Mouse (Mus musculus) adrenal gland, postnatal 25 days (tissue): ENCODE measurements around the gene Tmem89. TPM values are rescaled to one million over a fixed set of nuclear protein-coding genes. Genes with fewer than 3 reads are reported as not detected.

Experiments used
- DNase-seq: peaks from one replicate; pipeline ENCODE4 v3.0.0; 2021; ENCODE audit warnings: mixed read lengths
- long read RNA-seq: library from polyadenylated mRNA; stranded (forward); transcript quantifications from one replicate; pipeline ENCODE4 v2.0.0, GENCODE M21; 2021
- total RNA-seq: library from RNA; stranded (reverse); gene quantifications from 2 replicates; pipeline ENCODE4 v1.2.3, GENCODE M21; 2021

The Tmem89 gene
- total RNA-seq: not detected in 2 replicates
- long read RNA-seq: 0 reads

DNA sequence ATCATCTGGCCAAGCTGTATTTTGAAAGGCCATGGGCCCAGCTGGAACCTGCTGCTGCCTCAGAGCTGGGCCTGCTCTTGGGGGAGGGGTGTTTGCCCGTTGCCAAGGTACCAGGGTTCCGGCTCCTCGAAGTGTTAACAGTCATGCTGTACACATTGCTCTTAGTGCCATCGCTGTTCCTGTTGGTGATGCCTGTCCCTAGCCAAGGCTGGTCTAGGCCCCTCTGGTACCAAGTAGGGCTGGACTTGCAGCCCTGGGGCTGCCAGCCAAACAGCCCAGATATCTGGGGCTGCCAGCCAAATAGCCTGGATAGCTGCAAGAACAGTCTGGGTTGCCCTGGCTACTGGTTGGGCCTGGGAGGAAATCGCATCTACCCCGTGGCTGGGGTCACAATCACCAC, at the start of gene Tmem89:
TSS of gene Tmem89 (plus strand) at position 129 of the 400 bp plus-strand sequence.
- DNase-seq: no peak

GRCm38 (mm10) chr9:108912308-108912707, 2.1 kb upstream of the Tmem89 start:
- no peak for DNase-seq

GRCm38 (mm10) chr9:108913161-108913560, 1.3 kb upstream of the Tmem89 start:
- no peak for DNase-seq

GRCm38 (mm10) chr9:108913621-108914020, 798 bp upstream of the Tmem89 start:
- no peak for DNase-seq

- DNase-seq: no peak
Observed at GRCm38 (mm10) chr9:108925897-108926296, 11.5 kb downstream of the Tmem89 start.

- no peak for DNase-seq
Observed at GRCm38 (mm10) chr9:108928424-108928823, 14.0 kb downstream of the Tmem89 start.

- DNase-seq: no peak
Observed at GRCm38 (mm10) chr9:108935991-108936390, 21.6 kb downstream of the Tmem89 start.

DNA sequence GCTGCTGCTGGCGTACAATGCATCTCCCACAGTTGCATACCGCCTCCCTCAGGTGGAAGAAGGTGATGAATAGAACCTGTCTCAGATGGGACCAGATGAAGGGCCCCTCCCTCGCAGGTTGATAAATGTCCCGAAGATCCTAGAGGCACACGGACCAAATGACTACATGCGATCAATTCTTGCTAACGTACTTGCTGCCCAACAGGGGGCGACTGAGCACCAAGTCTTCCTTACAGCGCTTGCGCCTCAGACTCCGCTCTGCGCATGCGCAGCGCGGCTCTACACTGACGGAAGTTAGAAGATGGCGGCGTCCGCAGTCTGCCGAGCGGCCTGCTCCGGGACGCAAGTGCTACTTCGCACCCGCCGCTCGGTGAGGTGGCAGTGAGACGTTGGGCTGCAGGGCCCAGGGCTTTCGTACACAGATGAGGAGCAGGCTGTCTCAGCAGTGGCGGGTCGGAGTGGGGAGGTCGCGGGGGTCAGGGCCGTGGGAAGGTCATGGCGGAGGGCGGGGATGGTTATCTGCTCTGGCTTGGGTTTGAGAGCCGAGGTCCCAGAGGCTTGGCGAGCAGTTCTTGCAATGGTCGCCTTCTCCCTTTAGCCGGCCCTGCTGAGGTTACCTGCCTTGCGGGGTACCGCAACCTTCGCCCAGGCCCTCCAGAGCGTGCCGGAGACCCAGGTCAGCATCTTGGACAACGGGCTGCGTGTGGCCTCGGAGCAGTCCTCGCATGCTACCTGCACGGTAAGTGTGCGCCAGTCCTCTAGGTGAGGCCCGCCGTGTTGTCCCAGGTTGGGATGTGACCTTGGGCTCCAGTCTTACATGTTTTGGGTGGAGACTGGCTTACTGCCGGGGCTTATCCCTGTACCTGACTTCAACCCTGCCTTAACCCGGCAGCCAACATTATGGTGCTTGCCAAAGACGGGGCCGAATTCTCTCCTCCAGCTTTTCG, 22.3 kb downstream of the Tmem89 start, which contains the start of gene Uqcrc1:
TSS of gene Uqcrc1 (plus strand) at position 216 of the 947 bp plus-strand sequence.
- DNase-seq: peak; percentile 94

GRCm38 (mm10) chr9:108945111-108945510, 30.7 kb downstream of the Tmem89 start:
- DNase-seq: no peak

- no peak for DNase-seq
Observed at GRCm38 (mm10) chr9:108945608-108946007, 31.2 kb downstream of the Tmem89 start.

DNA sequence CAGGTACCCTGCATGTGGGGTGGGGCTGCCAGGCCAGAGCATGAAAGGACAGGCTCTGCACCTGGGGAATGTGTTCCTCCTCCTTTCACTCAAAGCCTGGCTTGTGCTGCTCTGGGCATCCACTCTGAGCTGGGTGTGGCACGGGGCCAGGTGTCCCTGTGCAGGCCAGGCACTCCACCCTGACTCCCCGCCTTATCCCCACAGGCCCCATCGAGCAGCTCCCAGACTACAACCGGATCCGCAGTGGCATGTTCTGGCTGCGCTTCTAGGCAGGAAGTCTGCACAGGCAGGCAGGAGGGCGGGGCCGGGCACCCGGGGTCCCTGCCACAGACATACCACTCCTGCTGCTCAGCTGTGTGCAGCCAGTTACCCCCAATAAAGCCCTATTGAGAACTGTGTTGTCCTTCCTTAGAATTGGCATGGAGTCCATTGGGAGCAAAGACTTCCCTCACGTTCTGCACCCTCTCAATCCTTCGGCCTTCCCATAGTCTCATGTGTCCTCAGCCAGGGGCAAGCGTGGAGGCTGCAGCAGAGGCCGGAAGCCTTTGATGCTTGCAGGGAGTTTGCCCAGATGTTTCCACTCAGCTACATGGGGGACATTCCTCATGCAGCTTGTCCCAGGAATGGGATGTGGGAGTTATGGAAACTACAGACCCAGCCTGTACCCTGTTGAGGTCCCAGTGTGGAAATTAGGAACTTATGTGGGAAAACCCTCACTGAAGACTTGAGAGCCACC, 35.0 kb downstream of the Tmem89 start:
- no peak for DNase-seq

DNA sequence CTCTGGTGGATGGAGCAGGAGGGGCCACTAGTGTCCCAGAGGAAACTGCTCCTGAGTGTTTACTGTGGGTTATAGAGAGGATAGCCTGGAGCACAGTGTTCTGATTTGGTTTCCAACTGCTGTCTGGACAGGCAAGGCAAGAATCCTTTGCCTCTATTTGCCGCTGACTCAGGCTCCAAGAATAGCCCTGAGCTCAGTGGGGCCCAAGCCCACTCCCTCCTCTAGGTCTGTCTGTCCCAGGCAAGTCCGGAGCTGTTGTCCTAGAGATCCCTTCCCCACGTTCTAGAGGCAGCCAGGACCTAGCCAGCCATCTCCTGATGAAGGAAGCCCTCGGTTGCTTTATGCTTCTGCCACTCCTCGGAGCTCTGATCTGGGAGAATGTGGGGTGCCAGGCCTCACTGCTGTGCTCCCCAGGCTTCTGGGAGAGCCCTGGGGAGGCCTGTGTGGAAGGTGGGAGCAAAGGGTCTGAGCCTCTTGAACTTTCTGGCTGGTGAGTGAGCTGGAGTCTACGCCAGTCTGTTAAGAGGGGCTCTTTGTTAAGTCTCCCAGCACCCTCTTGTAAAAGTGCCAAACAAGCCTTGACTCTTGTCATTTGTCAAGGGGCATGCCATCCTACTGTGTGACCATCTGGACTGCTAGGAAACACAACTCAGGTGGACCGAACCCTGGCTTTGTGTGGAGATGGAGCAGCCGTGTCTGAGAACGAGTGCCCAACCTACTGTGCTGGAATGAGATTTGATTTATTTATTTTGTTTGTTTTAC, 35.7 kb downstream of the Tmem89 start:
- DNase-seq: no peak

DNA sequence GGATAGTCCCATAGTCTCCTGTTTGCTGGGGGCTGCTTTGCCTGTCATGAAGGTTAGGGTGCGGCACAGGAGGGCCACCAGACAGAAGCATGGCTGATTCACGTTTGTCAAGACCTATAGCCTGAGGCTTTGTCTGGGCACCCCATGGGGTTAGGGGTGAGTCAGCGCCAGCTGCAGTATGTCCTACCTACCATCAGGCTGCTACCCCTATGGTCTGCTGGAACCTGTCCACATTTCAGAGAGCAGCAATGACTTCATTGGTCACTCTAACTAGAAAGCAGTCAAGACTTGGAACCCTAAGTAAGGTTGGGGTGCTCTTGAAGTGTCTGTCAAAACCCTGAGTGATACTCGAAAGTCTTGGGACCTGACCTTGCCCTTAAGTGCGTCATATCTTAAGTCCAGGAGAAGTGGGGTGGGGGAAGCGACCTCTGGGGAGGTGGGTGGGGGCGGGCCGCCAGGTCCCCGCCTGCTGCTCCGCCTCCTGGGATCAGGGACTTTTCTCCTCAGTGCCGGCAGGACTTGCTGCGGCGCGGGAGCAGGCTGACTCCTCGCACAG, 38.7 kb downstream of the Tmem89 start, which contains the start of gene Col7a1:
TSS of gene Col7a1 (plus strand) at position 506 of the 556 bp plus-strand sequence.
- DNase-seq: no peak

DNA sequence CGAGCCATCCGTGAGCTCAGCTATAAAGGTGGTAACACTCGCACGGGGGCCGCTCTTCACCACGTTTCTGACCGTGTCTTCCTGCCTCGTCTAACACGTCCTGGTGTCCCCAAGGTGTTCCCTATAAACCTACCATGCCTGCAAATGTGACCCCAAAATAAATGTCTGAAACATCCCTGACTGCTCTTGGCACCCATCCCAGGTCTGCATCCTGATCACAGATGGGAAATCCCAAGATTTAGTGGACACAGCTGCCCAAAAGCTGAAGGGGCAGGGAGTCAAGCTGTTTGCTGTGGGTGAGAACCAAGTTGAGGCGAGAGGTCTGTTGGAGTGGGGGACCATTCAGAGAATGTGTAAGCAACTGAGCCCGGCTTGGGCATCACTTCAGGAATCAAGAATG, 40.8 kb downstream of the Tmem89 start:
- no peak for DNase-seq

- DNase-seq: no peak
Observed at GRCm38 (mm10) chr9:108955846-108956245, 41.4 kb downstream of the Tmem89 start.

GRCm38 (mm10) chr9:108963577-108963976, 49.2 kb downstream of the Tmem89 start:
- no peak for DNase-seq

GRCm38 (mm10) chr9:108964338-108964737, 49.9 kb downstream of the Tmem89 start:
- no peak for DNase-seq
